8 mouse cellular contexts compared by ENCODE assay signal in genomic region chr9:119156278-119157201, GRCm38 (mm10). TPM values are rescaled to one million over a fixed set of nuclear protein-coding genes. Genes with fewer than 3 reads are reported as not detected.
DNase-seq lines count a peak whose midpoint lies in the region; ATAC-seq lines count a peak whose summit lies in the region.

Gene Acaa1b, minus strand, starts transcription at chr9:119157093.

- peak; percentile 66 for ATAC-seq in megakaryocyte-erythroid progenitor cell, adult 5-6 weeks (replicated peaks; ENCODE audit: low FRiP score, low TSS enrichment, poor library complexity, severe bottlenecking)

- DNase-seq in adrenal gland, postnatal 10 days: peak; percentile 91
- DNase-seq in embryo, embryonic 10.5 days (ENCODE audit: low spot score): peak; percentile 92
- DNase-seq in gastrocnemius, postnatal 25 days: peak; percentile 52
- DNase-seq in induced T-regulatory cell, adult 2 months (ENCODE audit: low read depth): peak; percentile 60
- peak; percentile 70 to 77 for DNase-seq in left cerebral cortex, postnatal 14 days (ENCODE audit: low spot score in 2 of 2)
- DNase-seq in right cerebral cortex, postnatal 36 days (ENCODE audit: low spot score in 2 of 2): peak; percentile 41 to 64
- no peak for DNase-seq in MN1 (ENCODE audit: low spot score)

- intact Hi-C loops in left cerebral cortex, postnatal 14 days (cut with DNase I): loop anchor here (5.0 kb wide), 1 partner anchor 271 kb away; no protein-coding TSS in a partner anchor

RNA-seq across cellular contexts. Expression of gene Acaa1b, which starts in this region (rescaled TPM):
- total RNA-seq in adrenal gland, postnatal 10 days (2021): 100 to 1,000 TPM in 1 of 2 experiments, 10 to 100 TPM in 1; 67.7 to 107 TPM
- 1 to 10 TPM in 1 of 2 experiments, under 1 TPM in 1; 0.49 to 2.6 TPM for total RNA-seq in gastrocnemius, postnatal 25 days (2021)
- total RNA-seq in left cerebral cortex, postnatal 14 days (2021): 1 to 10 TPM; 1.2 to 2.2 TPM
- not detected in 2 replicates for total RNA-seq in megakaryocyte-erythroid progenitor cell, adult 5-6 weeks (2014; fragmentation: Nextera tagmentation)
- not detected in 2 replicates for total RNA-seq in megakaryocyte-erythroid progenitor cell, adult 5-6 weeks (2017)

Comparison
In these comparisons a context has a peak if more than half of its experiments do, and no peak if none do; other contexts are left out.
1. RNA of gene Acaa1b (total RNA-seq): 67.7 to 107 TPM in adrenal gland, postnatal 10 days; 0.49 to 2.6 TPM in gastrocnemius, postnatal 25 days, 1.2 to 2.2 TPM in left cerebral cortex, postnatal 14 days and not detected in megakaryocyte-erythroid progenitor cell, adult 5-6 weeks; every median in the first group is over 10 times any median in the second.
2. Peak in ATAC-seq in megakaryocyte-erythroid progenitor cell, adult 5-6 weeks; RNA of the gene not detected or under 1 TPM.